Mouse (Mus musculus): ENCODE results near the gene Pabpc6. TPM values are rescaled to one million over a fixed set of nuclear protein-coding genes. Genes with fewer than 3 reads are reported as not detected.

Pabpc6 gene
- not detected in 2 replicates for polyA plus RNA-seq (2015; fragmentation: Nextera tagmentation; extraction: Ambion mirVana)

GRCm38 (mm10) chr17:9669283-9669905, at the start of gene Pabpc6:
Gene Pabpc6, minus strand, starts transcription at chr17:9669717.
- no peak within 1 kb of the TSS for H3K27ac ChIP-seq (replicated peaks)
- WGBS: 82% methylated on average over 36 of the region's 36 CpGs
- ATAC-seq (ENCODE audit: extremely low read depth, insufficient number of reproducible peaks, low FRiP score, low TSS enrichment): no peak
- H3K36me3 ChIP-seq: no peaks in the 10 kb centered on the region
- no peak within 1 kb of the TSS for H3K9ac ChIP-seq
- no peak within 1 kb of the TSS for H3K4me2 ChIP-seq
- no peak within 1 kb of the TSS for H3K4me3 ChIP-seq
- no peaks in the 10 kb centered on the region for H3K9me3 ChIP-seq
- H3K4me1 ChIP-seq: 0 out of 2 replicates have a peak, but pooled peaks cover 2% of the 10 kb centered on the region
- no peaks in the 10 kb centered on the region for H3K27me3 ChIP-seq (replicated peaks)

GRCm38 (mm10) chr17:9710910-9711309, 41.4 kb upstream of the Pabpc6 start:
- H3K27me3 ChIP-seq (replicated peaks): no peaks in the 10 kb centered on the region
- no peak for ATAC-seq (ENCODE audit: extremely low read depth, insufficient number of reproducible peaks, low FRiP score, low TSS enrichment)

GRCm38 (mm10) chr17:9708888-9709287, 39.4 kb upstream of the Pabpc6 start:
- Histone ChIP-seq H3K4me1 (no peaks in the 10 kb centered on the region), H3K4me3 (no peak overlapping the region), H3K36me3 (no peaks in the 10 kb centered on the region), H3K4me2 (no peak overlapping the region), H3K9me3 (no peaks in the 10 kb centered on the region), H3K9ac (no peak overlapping the region), H3K27ac (replicated peaks) (no peak overlapping the region), H3K27me3 (replicated peaks) (no peaks in the 10 kb centered on the region)
- WGBS: 83% methylated on average over 3 of the region's 3 CpGs
- ATAC-seq (ENCODE audit: extremely low read depth, insufficient number of reproducible peaks, low FRiP score, low TSS enrichment): no peak

More at GRCm38 (mm10) chr17:9710910-9711309, 41.4 kb upstream of the Pabpc6 start:
- H3K27ac ChIP-seq (replicated peaks): no peak overlapping the region
- no peak overlapping the region for H3K9ac ChIP-seq
- 70% methylated on average over 6 of the region's 6 CpGs for WGBS
- peaks cover 5% of the 10 kb centered on the region; the same call in 1 of the 2 replicates for H3K9me3 ChIP-seq
- H3K4me3 ChIP-seq: no peak overlapping the region
- H3K4me2 ChIP-seq: no peak overlapping the region
- no peaks in the 10 kb centered on the region for H3K4me1 ChIP-seq
- no peaks in the 10 kb centered on the region for H3K36me3 ChIP-seq

- no peak for ATAC-seq (ENCODE audit: extremely low read depth, insufficient number of reproducible peaks, low FRiP score, low TSS enrichment)
- H3K27me3 ChIP-seq (replicated peaks): no peaks in the 10 kb centered on the region
- 71% methylated on average over 1 of the region's 1 CpGs for WGBS
- no peaks in the 10 kb centered on the region for H3K9me3 ChIP-seq
- no peak overlapping the region for H3K27ac ChIP-seq (replicated peaks)
- H3K36me3 ChIP-seq: no peaks in the 10 kb centered on the region
- H3K9ac ChIP-seq: no peak overlapping the region
- no peak overlapping the region for H3K4me2 ChIP-seq
- H3K4me1 ChIP-seq: no peaks in the 10 kb centered on the region
- no peak overlapping the region for H3K4me3 ChIP-seq
Measured at GRCm38 (mm10) chr17:9707356-9707755, 37.8 kb upstream of the Pabpc6 start.

- WGBS: 61% methylated on average over 7 of the region's 7 CpGs
- Histone ChIP-seq H3K27ac (replicated peaks) (no peak overlapping the region), H3K4me1 (no peaks in the 10 kb centered on the region), H3K27me3 (replicated peaks) (no peaks in the 10 kb centered on the region), H3K9me3 (0 out of 2 replicates have a peak, but pooled peaks cover 3% of the 10 kb centered on the region), H3K4me2 (no peak overlapping the region), H3K4me3 (no peak overlapping the region), H3K9ac (no peak overlapping the region), H3K36me3 (no peaks in the 10 kb centered on the region)
- no peak for ATAC-seq (ENCODE audit: extremely low read depth, insufficient number of reproducible peaks, low FRiP score, low TSS enrichment)
Measured at GRCm38 (mm10) chr17:9697763-9698162, 28.2 kb upstream of the Pabpc6 start.

- Histone ChIP-seq H3K4me3 (no peak overlapping the region), H3K27me3 (replicated peaks) (no peaks in the 10 kb centered on the region; the same call in 1 of the 2 replicates), H3K9me3 (no peaks in the 10 kb centered on the region), H3K4me2 (no peak overlapping the region), H3K27ac (replicated peaks) (no peak overlapping the region), H3K36me3 (no peaks in the 10 kb centered on the region), H3K4me1 (no peaks in the 10 kb centered on the region), H3K9ac (no peak overlapping the region)
- WGBS: 51% methylated on average over 4 of the region's 4 CpGs
- no peak for ATAC-seq (ENCODE audit: extremely low read depth, insufficient number of reproducible peaks, low FRiP score, low TSS enrichment)
Measured at GRCm38 (mm10) chr17:9691251-9691650, 21.7 kb upstream of the Pabpc6 start.

- no peak overlapping the region for H3K9ac ChIP-seq
- no peaks in the 10 kb centered on the region for H3K36me3 ChIP-seq
- 64% methylated on average over 4 of the region's 4 CpGs for WGBS
- H3K4me3 ChIP-seq: no peak overlapping the region
- no peaks in the 10 kb centered on the region for H3K9me3 ChIP-seq
- H3K27ac ChIP-seq (replicated peaks): no peak overlapping the region
- H3K27me3 ChIP-seq (replicated peaks): no peaks in the 10 kb centered on the region
- H3K4me1 ChIP-seq: no peaks in the 10 kb centered on the region
- ATAC-seq (ENCODE audit: extremely low read depth, insufficient number of reproducible peaks, low FRiP score, low TSS enrichment): no peak
- no peak overlapping the region for H3K4me2 ChIP-seq
Measured at GRCm38 (mm10) chr17:9683539-9684155, 14.1 kb upstream of the Pabpc6 start.

- 0 out of 2 replicates have a peak, but pooled peaks cover 6% of the 10 kb centered on the region for H3K27me3 ChIP-seq (replicated peaks)
- H3K9ac ChIP-seq: no peak overlapping the region
- no peaks in the 10 kb centered on the region for H3K9me3 ChIP-seq
- H3K36me3 ChIP-seq: no peaks in the 10 kb centered on the region
- 73% methylated on average over 8 of the region's 8 CpGs for WGBS
- H3K4me1 ChIP-seq: no peaks in the 10 kb centered on the region
- no peak overlapping the region for H3K27ac ChIP-seq (replicated peaks)
- H3K4me2 ChIP-seq: no peak overlapping the region
- ATAC-seq (ENCODE audit: extremely low read depth, insufficient number of reproducible peaks, low FRiP score, low TSS enrichment): no peak
- H3K4me3 ChIP-seq: no peak overlapping the region
Measured at GRCm38 (mm10) chr17:9680741-9681140, 11.2 kb upstream of the Pabpc6 start.

- ATAC-seq (ENCODE audit: extremely low read depth, insufficient number of reproducible peaks, low FRiP score, low TSS enrichment): no peak
- no peak overlapping the region for H3K4me3 ChIP-seq
- no peaks in the 10 kb centered on the region for H3K9me3 ChIP-seq
- 72% methylated on average over 6 of the region's 6 CpGs for WGBS
- H3K27me3 ChIP-seq (replicated peaks): 0 out of 2 replicates have a peak, but pooled peaks cover 6% of the 10 kb centered on the region
- H3K9ac ChIP-seq: no peak overlapping the region
- H3K27ac ChIP-seq (replicated peaks): no peak overlapping the region
- H3K4me1 ChIP-seq: 0 out of 2 replicates have a peak, but pooled peaks cover 2% of the 10 kb centered on the region
- H3K4me2 ChIP-seq: no peak overlapping the region
- no peaks in the 10 kb centered on the region for H3K36me3 ChIP-seq
Measured at GRCm38 (mm10) chr17:9675175-9675789, 5.8 kb upstream of the Pabpc6 start.

GRCm38 (mm10) chr17:9667955-9668354, 1.6 kb downstream of the Pabpc6 start:
- Histone ChIP-seq H3K4me3 (no peak overlapping the region), H3K36me3 (no peaks in the 10 kb centered on the region), H3K9ac (no peak overlapping the region), H3K27me3 (replicated peaks) (no peaks in the 10 kb centered on the region), H3K9me3 (no peaks in the 10 kb centered on the region), H3K4me1 (no peaks in the 10 kb centered on the region), H3K27ac (replicated peaks) (no peak overlapping the region), H3K4me2 (no peak overlapping the region)
- 89% methylated on average over 9 of the region's 9 CpGs for WGBS
- ATAC-seq (ENCODE audit: extremely low read depth, insufficient number of reproducible peaks, low FRiP score, low TSS enrichment): no peak

GRCm38 (mm10) chr17:9658651-9659050, 10.9 kb downstream of the Pabpc6 start:
- no peaks in the 10 kb centered on the region for H3K4me1 ChIP-seq
- no peak for ATAC-seq (ENCODE audit: extremely low read depth, insufficient number of reproducible peaks, low FRiP score, low TSS enrichment)
- no peaks in the 10 kb centered on the region for H3K9me3 ChIP-seq
- 58% methylated on average over 5 of the region's 5 CpGs for whole genome bisulfite sequencing
- H3K27me3 ChIP-seq (replicated peaks): no peaks in the 10 kb centered on the region
- H3K36me3 ChIP-seq: no peaks in the 10 kb centered on the region
- no peak overlapping the region for H3K9ac ChIP-seq
- H3K27ac ChIP-seq (replicated peaks): no peak overlapping the region
- H3K4me2 ChIP-seq: no peak overlapping the region
- no peak overlapping the region for H3K4me3 ChIP-seq
